Mouse (Mus musculus) monocyte, adult 5-6 weeks (primary cell): Measurements from ENCODE around the gene Enah. TPM values are rescaled to one million over a fixed set of nuclear protein-coding genes. Genes with fewer than 3 reads are reported as not detected.

Experiments used
- ATAC-seq: fragments of 153-309, 156-312 bp; replicated peaks from 2 replicates; pipeline ENCODE4 v1.8.0; 2017; ENCODE audit warnings: mild to moderate bottlenecking; ENCODE audit not compliant: low TSS enrichment, insufficient number of reproducible peaks, severe bottlenecking, poor library complexity, low FRiP score
- total RNA-seq: library from RNA; stranded (forward); fragments of 200-1000, 200-491, 200-594 nt; gene quantifications from 3 replicates; pipeline ENCODE4 v1.2.3, GENCODE M21; 2017

Gene Enah
- total RNA-seq, 1 experiment from 2014 or later, result not detected

GRCm38 (mm10) chr1:181861181-181861902 lies 158.4 kb downstream of the Enah start:
- no peak for ATAC-seq

GRCm38 (mm10) chr1:181860659-181861058 lies 159.1 kb downstream of the Enah start:
- ATAC-seq, result peak; percentile 98

GRCm38 (mm10) chr1:181856329-181856728 lies 163.5 kb downstream of the Enah start:
- ATAC-seq, result no peak

- no peak for ATAC-seq
Observed at GRCm38 (mm10) chr1:181854829-181855228, 165.0 kb downstream of the Enah start.

GRCm38 (mm10) chr1:181853081-181853736 lies 166.6 kb downstream of the Enah start:
- peak; percentile 67 for ATAC-seq

- peak; percentile 75 for ATAC-seq
Observed at GRCm38 (mm10) chr1:181852466-181852865, 167.3 kb downstream of the Enah start.

- no peak for ATAC-seq
Observed at GRCm38 (mm10) chr1:181851521-181852310, 168.1 kb downstream of the Enah start.

GRCm38 (mm10) chr1:181850441-181850840 lies 169.3 kb downstream of the Enah start:
- ATAC-seq, result no peak

GRCm38 (mm10) chr1:181848210-181848609 lies 171.6 kb downstream of the Enah start:
- ATAC-seq, result no peak

GRCm38 (mm10) chr1:181847396-181847795 lies 172.4 kb downstream of the Enah start:
- no peak for ATAC-seq

Other genes with a start within 250 kb of the Enah start
- 183 to 196 TPM (median 191 TPM) in 3 replicates for gene Lbr, start 176.9 kb downstream of the Enah start, total RNA-seq
- 122 to 171 TPM (median 147 TPM) in 3 replicates for gene Srp9, start 104.7 kb upstream of the Enah start, total RNA-seq
- not detected in 3 replicates for gene Vmn1r1, start 144.5 kb upstream of the Enah start, total RNA-seq